9 mouse cellular contexts compared by ENCODE assay signal in genomic region chr19:29325852-29326180, GRCm38 (mm10). TPM values are rescaled to one million over a fixed set of nuclear protein-coding genes. Genes with fewer than 3 reads are reported as not detected.
DNase-seq lines count a peak whose midpoint lies in the region; ATAC-seq lines count a peak whose summit lies in the region.
"Had no signal": no experiment of that assay in that cellular context is flagged by ENCODE, and none has a peak within 500 bp of the region (broad histone marks: within the 10 kb centered on the region; RNA-seq: fewer than 3 reads in every experiment).

No protein-coding gene starts in this region.

- no peaks in the 10 kb centered on the region for H3K36me3 ChIP-seq in heart, embryonic 12.5 days
- H3K36me3 ChIP-seq in midbrain, embryonic 11.5 days (ENCODE audit: control insufficient read depth, insufficient read depth, low read length): no peaks in the 10 kb centered on the region
- no peaks in the 10 kb centered on the region for H3K36me3 ChIP-seq in midbrain, embryonic 16.5 days (ENCODE audit: control insufficient read depth, insufficient read depth, low read length)
- no peaks in the 10 kb centered on the region for H3K36me3 ChIP-seq in limb, embryonic 10.5 days
- H3K36me3 ChIP-seq in stomach, embryonic 16.5 days (ENCODE audit: control insufficient read depth, insufficient read depth, low read length): no peaks in the 10 kb centered on the region

- WGBS in heart, embryonic 12.5 days: 58% methylated on average over 9 of the region's 9 CpGs
- 68% methylated on average over 9 of the region's 9 CpGs for WGBS in midbrain, embryonic 11.5 days
- WGBS in midbrain, embryonic 16.5 days: 73% methylated on average over 9 of the region's 9 CpGs
- WGBS in limb, embryonic 10.5 days: 67% methylated on average over 9 of the region's 9 CpGs
- WGBS in stomach, embryonic 16.5 days: 46% methylated on average over 9 of the region's 9 CpGs

- ATAC-seq in heart, embryonic 12.5 days (ENCODE audit: insufficient number of reproducible peaks, low FRiP score): no peak
- no peak for ATAC-seq in midbrain, embryonic 11.5 days (ENCODE audit: low FRiP score)
- ATAC-seq in midbrain, embryonic 16.5 days: no peak
- no peak for ATAC-seq in stomach, embryonic 16.5 days (ENCODE audit: insufficient read depth, low FRiP score)
- no peak for ATAC-seq in monocyte, adult 5-6 weeks (replicated peaks; ENCODE audit: insufficient number of reproducible peaks, low FRiP score, low TSS enrichment, poor library complexity, severe bottlenecking)

- no peaks in the 10 kb centered on the region for H3K9me3 ChIP-seq in heart, embryonic 12.5 days (replicated peaks)
- no peaks in the 10 kb centered on the region for H3K9me3 ChIP-seq in midbrain, embryonic 11.5 days (ENCODE audit: control insufficient read depth, low read length)
- H3K9me3 ChIP-seq in midbrain, embryonic 16.5 days (replicated peaks; ENCODE audit: control insufficient read depth, low read length, poor library complexity, severe bottlenecking): no peaks in the 10 kb centered on the region
- no peaks in the 10 kb centered on the region for H3K9me3 ChIP-seq in limb, embryonic 10.5 days (replicated peaks)
- H3K9me3 ChIP-seq in stomach, embryonic 16.5 days (replicated peaks; ENCODE audit: control insufficient read depth, low read length): no peaks in the 10 kb centered on the region

- H3K4me3 ChIP-seq in heart, embryonic 12.5 days: peak overlapping the region; percentile 55; the same call in 1 of the 2 replicates
- H3K4me3 ChIP-seq in midbrain, embryonic 11.5 days (ENCODE audit: low read depth, low read length): no peak overlapping the region
- H3K4me3 ChIP-seq in midbrain, embryonic 16.5 days (ENCODE audit: low read depth, low read length): no peak overlapping the region
- H3K4me3 ChIP-seq in limb, embryonic 10.5 days: peak overlapping the region; percentile 51
- peak overlapping the region; percentile 46 for H3K4me3 ChIP-seq in stomach, embryonic 16.5 days (replicated peaks; ENCODE audit: low read length)

- H3K4me2 ChIP-seq in heart, embryonic 12.5 days: peak overlapping the region; percentile 91
- H3K4me2 ChIP-seq in midbrain, embryonic 11.5 days: peak overlapping the region; percentile 55; the same call in 1 of the 2 replicates
- H3K4me2 ChIP-seq in midbrain, embryonic 16.5 days (ENCODE audit: low read length): no peak overlapping the region
- peak overlapping the region; percentile 73 for H3K4me2 ChIP-seq in stomach, embryonic 16.5 days (ENCODE audit: low read depth, low read length)

- DNase-seq in heart, adult 9 months (ENCODE audit: low spot score in 2 of 2): no peak
- DNase-seq in midbrain, embryonic 11.5 days (ENCODE audit: low spot score, missing footprints): no peak
- DNase-seq in limb, embryonic 10.5 days (ENCODE audit: low spot score): no peak
- no peak for DNase-seq in urinary bladder, adult 2 months (ENCODE audit: low spot score)
- DNase-seq: cerebellum, adult 11-12 months had no signal

- 0 out of 2 replicates have a peak, but pooled peaks cover 3% of the 10 kb centered on the region for H3K4me1 ChIP-seq in heart, embryonic 12.5 days (replicated peaks)
- no peaks in the 10 kb centered on the region for H3K4me1 ChIP-seq in midbrain, embryonic 11.5 days (ENCODE audit: control insufficient read depth, insufficient read depth, low read length)
- H3K4me1 ChIP-seq in midbrain, embryonic 16.5 days (ENCODE audit: control insufficient read depth, insufficient read depth, low read length): peaks cover 6% of the 10 kb centered on the region; the same call in 1 of the 2 replicates
- H3K4me1 ChIP-seq in limb, embryonic 10.5 days: peaks cover 11% of the 10 kb centered on the region
- H3K4me1 ChIP-seq in stomach, embryonic 16.5 days (ENCODE audit: control insufficient read depth, insufficient read depth, low read length): peaks cover 2% of the 10 kb centered on the region

- 0 out of 2 replicates have a peak, but pooled peaks cover 5% of the 10 kb centered on the region for H3K27me3 ChIP-seq in heart, embryonic 12.5 days (replicated peaks)
- no peaks in the 10 kb centered on the region for H3K27me3 ChIP-seq in midbrain, embryonic 11.5 days (ENCODE audit: control insufficient read depth, insufficient read depth, low read length)
- H3K27me3 ChIP-seq in midbrain, embryonic 16.5 days (ENCODE audit: control insufficient read depth, insufficient read depth, low read depth, low read length): peaks cover 3% of the 10 kb centered on the region; the same call in 1 of the 2 replicates
- H3K27me3 ChIP-seq in limb, embryonic 10.5 days (ENCODE audit: low read depth, poor library complexity, severe bottlenecking): peaks cover 8% of the 10 kb centered on the region; the same call in 1 of the 2 replicates
- H3K27me3 ChIP-seq in stomach, embryonic 16.5 days (ENCODE audit: control insufficient read depth, insufficient read depth, low read length): no peaks in the 10 kb centered on the region

- H3K9ac ChIP-seq in heart, embryonic 12.5 days: no peak overlapping the region
- no peak overlapping the region for H3K9ac ChIP-seq in midbrain, embryonic 11.5 days (ENCODE audit: low read length)
- no peak overlapping the region for H3K9ac ChIP-seq in midbrain, embryonic 16.5 days (ENCODE audit: low read depth, low read length)
- peak overlapping the region; percentile 39 for H3K9ac ChIP-seq in stomach, embryonic 16.5 days (ENCODE audit: low read length)

- no peak overlapping the region for H3K27ac ChIP-seq in heart, embryonic 12.5 days (ENCODE audit: poor library complexity, severe bottlenecking)
- H3K27ac ChIP-seq in midbrain, embryonic 11.5 days (ENCODE audit: low read depth, low read length): no peak overlapping the region
- no peak overlapping the region for H3K27ac ChIP-seq in midbrain, embryonic 16.5 days (ENCODE audit: low read length)
- peak overlapping the region; percentile 25; the same call in 1 of the 2 replicates for H3K27ac ChIP-seq in limb, embryonic 10.5 days
- no peak overlapping the region for H3K27ac ChIP-seq in stomach, embryonic 16.5 days (ENCODE audit: low read length)

RNA-seq across cellular contexts. Expression of gene Insl6, which starts 0.7 kb away (rescaled TPM):
- 4.2 and 4.3 TPM in 2 replicates for polyA plus RNA-seq in heart, embryonic 12.5 days (2016; fragmentation: Nextera tagmentation; extraction: Ambion mirVana)
- 6.3 and 8.0 TPM in 2 replicates for polyA plus RNA-seq in midbrain, embryonic 11.5 days (2014; fragmentation: Nextera tagmentation; extraction: Ambion mirVana)
- 0.82 and 1.4 TPM in 2 replicates for polyA plus RNA-seq in midbrain, embryonic 16.5 days (2015; fragmentation: Nextera tagmentation; extraction: Ambion mirVana)
- 4.1 and 4.9 TPM in 2 replicates for polyA plus RNA-seq in limb, embryonic 10.5 days (2016; fragmentation: Nextera tagmentation; extraction: Ambion mirVana)
- polyA plus RNA-seq in stomach, embryonic 16.5 days (2015; fragmentation: Nextera tagmentation; extraction: Ambion mirVana): 4.8 and 8.8 TPM in 2 replicates
- 10.8 to 13.7 TPM (median 11.6 TPM) in 3 replicates for total RNA-seq in monocyte, adult 5-6 weeks (2017)
- polyA plus RNA-seq in urinary bladder, adult 2 months (2012; rRNA removed): 8.4 and 10.0 TPM in 2 replicates

RNA-seq across cellular contexts. Expression of gene Rln1, which starts 8.7 kb away (rescaled TPM):
- polyA plus RNA-seq in heart, embryonic 12.5 days (2016; fragmentation: Nextera tagmentation; extraction: Ambion mirVana): 0.32 and 0.82 TPM in 2 replicates
- 0.77 and 0.82 TPM in 2 replicates for polyA plus RNA-seq in midbrain, embryonic 11.5 days (2014; fragmentation: Nextera tagmentation; extraction: Ambion mirVana)
- polyA plus RNA-seq in midbrain, embryonic 16.5 days (2015; fragmentation: Nextera tagmentation; extraction: Ambion mirVana): 3.7 and 4.3 TPM in 2 replicates
- 0.26 TPM in 1 of 2 replicates, not detected in the other for polyA plus RNA-seq in limb, embryonic 10.5 days (2016; fragmentation: Nextera tagmentation; extraction: Ambion mirVana)
- polyA plus RNA-seq in stomach, embryonic 16.5 days (2015; fragmentation: Nextera tagmentation; extraction: Ambion mirVana): 0.44 TPM in 1 of 2 replicates, not detected in the other
- 0.29 TPM in 1 of 3 replicates, not detected in the others for total RNA-seq in monocyte, adult 5-6 weeks (2017)
- 0.24 and 0.65 TPM in 2 replicates for polyA plus RNA-seq in urinary bladder, adult 2 months (2012; rRNA removed)

RNA-seq across cellular contexts. Expression of gene Plgrkt, which starts 41.4 kb away (rescaled TPM):
- polyA plus RNA-seq in heart, embryonic 12.5 days (2016; fragmentation: Nextera tagmentation; extraction: Ambion mirVana): 41.1 and 43.5 TPM in 2 replicates
- polyA plus RNA-seq in midbrain, embryonic 11.5 days (2014; fragmentation: Nextera tagmentation; extraction: Ambion mirVana): 60.4 and 68.1 TPM in 2 replicates
- 82.4 and 84.1 TPM in 2 replicates for polyA plus RNA-seq in midbrain, embryonic 16.5 days (2015; fragmentation: Nextera tagmentation; extraction: Ambion mirVana)
- 24.0 and 30.9 TPM in 2 replicates for polyA plus RNA-seq in limb, embryonic 10.5 days (2016; fragmentation: Nextera tagmentation; extraction: Ambion mirVana)
- polyA plus RNA-seq in stomach, embryonic 16.5 days (2015; fragmentation: Nextera tagmentation; extraction: Ambion mirVana): 91.4 and 95.4 TPM in 2 replicates
- 110 to 162 TPM (median 162 TPM) in 3 replicates for total RNA-seq in monocyte, adult 5-6 weeks (2017)
- polyA plus RNA-seq in urinary bladder, adult 2 months (2012; rRNA removed): 88.9 and 108 TPM in 2 replicates

RNA-seq across cellular contexts. Expression of gene Cd274, which starts 41.4 kb away (rescaled TPM):
- 0.32 and 0.71 TPM in 2 replicates for polyA plus RNA-seq in heart, embryonic 12.5 days (2016; fragmentation: Nextera tagmentation; extraction: Ambion mirVana)
- 0.34 and 0.77 TPM in 2 replicates for polyA plus RNA-seq in midbrain, embryonic 11.5 days (2014; fragmentation: Nextera tagmentation; extraction: Ambion mirVana)
- 0.71 and 0.93 TPM in 2 replicates for polyA plus RNA-seq in midbrain, embryonic 16.5 days (2015; fragmentation: Nextera tagmentation; extraction: Ambion mirVana)
- polyA plus RNA-seq in limb, embryonic 10.5 days (2016; fragmentation: Nextera tagmentation; extraction: Ambion mirVana): 0.05 and 0.10 TPM in 2 replicates
- polyA plus RNA-seq in stomach, embryonic 16.5 days (2015; fragmentation: Nextera tagmentation; extraction: Ambion mirVana): 0.28 and 0.45 TPM in 2 replicates
- 80.1 to 92.8 TPM (median 86.9 TPM) in 3 replicates for total RNA-seq in monocyte, adult 5-6 weeks (2017)
- polyA plus RNA-seq in urinary bladder, adult 2 months (2012; rRNA removed): 4.3 and 6.8 TPM in 2 replicates

Comparison
In these comparisons a context has a peak if more than half of its experiments do, and no peak if none do; other contexts are left out.
1. H3K4me3 ChIP-seq: peak in heart, embryonic 12.5 days (single experiment), limb, embryonic 10.5 days (single experiment) and stomach, embryonic 16.5 days (single experiment); none in midbrain, embryonic 11.5 days (single experiment) and midbrain, embryonic 16.5 days (single experiment).